Mouse (Mus musculus) heart, adult 2 months (tissue): Measurements from ENCODE around the gene Sec14l1.

Experiments
- CTCF ChIP-seq: fragments of 200-600 bp; IDR thresholded peaks from 2 replicates; pipeline ENCODE4 v1.8.1; 2022; ENCODE audit warnings: antibody characterized with exemption, mild to moderate bottlenecking, moderate library complexity
- POLR2A ChIP-seq: fragments of 200-500 bp; IDR thresholded peaks from 2 replicates; pipeline ENCODE4 v1.6.1; 2011; ENCODE audit warnings: mild to moderate bottlenecking, low read depth, low read length, control low read depth; ENCODE audit not compliant: insufficient read depth

DNA sequence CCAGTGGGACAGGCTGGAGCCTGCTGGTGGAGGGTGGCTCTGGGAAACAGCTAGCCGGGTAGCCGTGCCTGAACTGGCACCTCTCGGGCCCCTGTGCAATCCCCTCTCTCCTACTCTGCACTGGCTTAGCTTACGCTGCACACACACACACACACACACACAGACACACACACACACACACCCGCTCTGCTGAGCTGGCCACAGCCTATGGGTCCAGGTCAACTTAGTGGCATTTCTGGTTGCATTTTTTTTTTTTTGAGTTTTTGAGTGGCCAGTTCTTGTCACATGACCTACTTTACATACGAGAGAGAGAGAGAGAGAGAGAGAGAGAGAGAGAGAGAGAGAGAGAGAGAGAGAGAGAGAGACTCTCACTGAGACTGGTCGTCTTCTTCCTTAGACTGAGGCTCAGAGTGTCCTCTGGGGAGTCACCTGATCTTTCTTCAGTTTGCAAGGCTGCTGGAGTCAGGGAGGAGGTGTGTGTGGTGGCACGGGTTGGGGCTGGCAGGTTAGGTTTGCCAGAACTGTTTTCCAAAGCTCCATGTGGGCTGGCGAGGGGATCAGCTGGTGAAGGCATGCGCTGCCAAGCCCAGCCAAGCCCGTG is 3.9 kb downstream of the Sec14l1 start:
- TF ChIP-seq POLR2A = no peak
- no peak for TF ChIP-seq CTCF
